Mouse (Mus musculus): ENCODE measurements at regions not wholly inside any gene's neighbourhood (a gene's known extent, or its start where the extent isn't known, plus 50 kb on each side); places are given as distances from the start of the nearest gene placed in this dataset.

DNA sequence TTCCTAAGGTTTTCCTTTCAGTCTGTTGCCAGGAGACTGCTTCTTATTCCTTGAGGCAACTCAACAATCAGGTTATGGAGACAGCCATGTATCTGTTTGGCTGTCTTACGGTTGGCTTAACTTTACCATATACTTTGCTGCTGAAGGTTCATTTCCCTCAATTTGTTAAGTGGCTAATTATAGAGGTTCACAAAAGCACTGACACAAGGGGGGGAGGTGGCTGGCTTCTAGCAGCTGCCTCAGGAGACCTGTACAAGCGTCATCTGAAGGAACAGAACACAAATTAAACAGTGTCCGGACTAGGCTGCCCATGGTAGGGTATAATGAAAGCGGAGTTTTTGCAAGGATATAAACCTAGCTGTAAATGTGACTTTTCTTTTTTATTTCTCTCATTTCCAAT, 305.0 kb upstream of the Rnf219 start:
- DNase-seq: peak; percentile 63

DNA sequence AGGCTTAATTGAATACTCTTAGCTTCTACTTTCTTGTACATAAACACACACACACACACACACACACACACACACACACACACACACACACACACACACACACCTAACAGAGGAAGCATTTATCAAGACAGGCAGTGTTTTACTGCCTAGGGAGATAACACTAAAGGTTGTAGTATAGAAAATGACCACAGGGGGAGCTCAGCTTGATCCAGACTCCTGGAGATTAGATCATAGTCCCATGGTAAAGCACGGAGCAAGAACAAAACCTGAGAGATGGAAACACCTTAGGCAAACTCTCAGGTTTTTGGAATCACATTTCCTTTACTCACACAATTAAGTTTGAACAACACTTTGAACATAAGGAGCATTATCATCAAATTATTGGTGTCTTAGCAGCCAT, 302.5 kb upstream of the Rnf219 start:
- DNase-seq: no peak

DNA sequence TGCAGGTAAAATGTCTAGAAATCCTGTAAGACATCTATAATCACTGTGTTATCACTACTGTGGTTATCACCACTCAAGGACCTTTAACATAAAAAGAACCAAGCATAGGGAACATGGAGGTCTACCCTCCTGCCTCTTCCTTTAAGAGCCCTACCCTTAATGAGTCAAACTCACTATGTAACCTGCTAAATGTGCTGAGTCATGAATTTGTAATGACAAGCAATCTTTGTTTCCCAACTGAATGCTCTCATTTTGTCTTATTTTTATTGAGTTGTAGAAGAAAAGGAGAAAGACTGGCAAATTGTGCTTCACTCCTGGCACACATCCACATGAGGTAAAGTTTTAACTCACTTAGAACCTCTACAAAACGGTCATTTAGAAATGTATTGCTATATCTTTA, 301.8 kb upstream of the Rnf219 start:
- DNase-seq: no peak

DNA sequence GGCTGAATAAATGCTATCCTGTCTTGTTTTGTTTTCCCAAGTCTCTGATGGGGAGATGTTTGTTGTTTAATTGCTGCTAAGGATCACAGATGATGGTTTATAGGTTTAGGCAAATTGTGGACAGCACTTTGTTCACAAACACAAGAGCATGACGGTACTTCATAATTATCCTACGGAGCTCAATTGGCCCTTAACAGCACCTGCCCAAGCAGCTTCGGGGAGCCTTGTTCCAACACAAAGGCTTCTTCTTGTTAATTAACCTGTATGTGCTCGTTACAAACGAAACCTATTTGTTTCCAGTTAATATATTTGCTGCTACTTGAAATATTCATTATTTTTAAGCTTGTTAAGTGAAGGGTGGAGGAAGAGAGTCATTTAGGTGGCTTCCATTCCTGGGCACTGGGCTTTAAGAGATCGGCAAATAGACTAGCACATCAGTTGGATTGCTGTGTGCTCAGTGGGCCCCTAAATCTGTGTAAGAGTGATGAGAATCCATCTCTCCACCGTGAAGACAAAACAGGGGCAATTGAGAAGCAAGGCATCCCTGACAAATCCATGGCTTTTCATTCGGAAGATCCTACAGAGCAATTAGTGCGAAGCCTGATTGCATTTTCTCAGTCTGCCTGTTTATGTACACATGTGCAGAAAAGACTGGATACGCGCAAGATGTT, 299.6 kb upstream of the Rnf219 start:
- DNase-seq: no peak

DNA sequence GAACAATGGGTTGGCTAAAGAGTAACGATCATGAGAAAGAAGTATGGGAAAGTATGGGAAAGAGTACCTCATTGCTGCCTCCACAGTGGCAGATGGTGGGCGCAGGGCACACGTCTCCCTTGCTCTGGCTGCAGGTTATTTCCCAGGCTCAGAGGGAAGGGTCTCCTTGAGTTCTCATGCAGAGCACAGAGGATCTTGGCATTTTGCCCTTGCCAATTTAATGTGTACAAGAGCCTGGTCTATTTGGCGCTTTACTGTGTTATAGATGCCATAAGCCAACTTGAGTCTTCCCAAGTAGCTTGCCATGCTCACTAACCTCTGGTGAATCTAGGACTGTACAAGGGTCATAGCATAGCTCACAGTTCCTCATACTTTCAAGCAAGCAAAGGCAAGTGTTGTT, 296.7 kb upstream of the Rnf219 start:
- peak; percentile 42 for DNase-seq

DNA sequence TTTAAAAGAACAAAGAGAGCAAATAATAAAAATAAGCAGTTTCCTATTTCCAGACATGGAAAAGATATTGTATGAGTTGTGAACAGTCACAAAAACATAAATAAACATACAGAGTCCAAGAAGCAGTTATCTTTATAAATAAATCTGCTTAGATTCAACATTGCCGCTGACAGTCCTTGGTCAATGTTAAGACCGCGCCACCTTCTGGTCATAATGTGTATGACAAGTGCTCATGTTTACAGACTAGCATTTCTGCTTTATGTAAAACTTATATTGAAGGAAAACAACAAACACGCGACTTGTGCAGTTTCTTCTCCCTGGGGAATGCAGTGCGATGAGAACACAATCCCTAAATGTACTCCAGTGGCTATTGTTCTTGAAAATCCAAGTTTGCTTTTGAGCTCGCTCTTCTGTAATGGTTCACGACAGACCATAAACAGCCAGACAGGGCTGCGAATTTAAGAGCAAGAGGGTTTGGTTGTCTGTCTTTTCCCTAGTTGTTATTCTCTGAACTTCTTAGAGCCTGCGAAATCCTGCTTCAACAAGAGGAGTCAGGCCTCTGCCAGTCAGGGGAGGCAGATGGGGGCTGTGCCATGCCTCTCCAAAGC, 291.6 kb upstream of the Rnf219 start:
- peak; percentile 56 for DNase-seq

DNA sequence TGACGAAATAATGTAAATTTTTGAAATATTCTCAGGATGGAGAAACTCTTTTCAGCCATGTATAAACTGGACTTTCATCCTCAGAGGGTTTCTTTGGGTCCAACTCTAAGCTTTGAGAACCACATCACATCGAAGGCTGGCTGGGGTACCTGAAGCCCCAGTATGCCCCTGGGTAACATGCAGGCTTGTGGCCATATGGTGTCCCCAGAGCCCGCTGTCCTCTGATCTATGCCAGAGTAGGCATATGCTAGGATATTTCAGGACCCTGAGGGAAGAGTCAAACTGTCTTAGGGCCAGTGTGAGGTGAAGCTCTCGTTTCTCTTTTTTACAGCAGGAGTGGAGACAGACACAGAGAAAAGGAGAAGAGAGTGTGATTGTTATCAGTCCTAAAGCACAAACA, 289.6 kb upstream of the Rnf219 start:
- peak; percentile 68 for DNase-seq

DNA sequence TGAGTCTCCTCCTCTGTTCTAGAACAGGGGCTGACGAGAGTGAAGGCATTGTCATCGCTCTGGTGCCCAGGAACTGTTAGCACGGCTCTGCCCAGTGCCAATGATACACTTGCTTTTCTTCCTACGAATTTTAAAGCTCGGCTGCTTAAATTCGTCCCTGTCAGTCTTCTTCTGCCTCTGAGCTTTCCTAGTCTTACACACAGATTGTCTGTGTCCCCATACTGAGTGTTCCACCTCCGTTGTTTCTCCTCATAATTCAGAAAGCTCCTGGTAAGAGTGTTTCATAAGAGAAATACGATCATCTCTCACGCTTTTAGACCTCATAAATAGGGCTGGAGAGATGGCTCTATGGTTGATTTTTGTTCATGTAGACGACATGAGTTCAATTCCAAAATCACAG, 282.9 kb upstream of the Rnf219 start:
- peak; percentile 30 for DNase-seq

DNA sequence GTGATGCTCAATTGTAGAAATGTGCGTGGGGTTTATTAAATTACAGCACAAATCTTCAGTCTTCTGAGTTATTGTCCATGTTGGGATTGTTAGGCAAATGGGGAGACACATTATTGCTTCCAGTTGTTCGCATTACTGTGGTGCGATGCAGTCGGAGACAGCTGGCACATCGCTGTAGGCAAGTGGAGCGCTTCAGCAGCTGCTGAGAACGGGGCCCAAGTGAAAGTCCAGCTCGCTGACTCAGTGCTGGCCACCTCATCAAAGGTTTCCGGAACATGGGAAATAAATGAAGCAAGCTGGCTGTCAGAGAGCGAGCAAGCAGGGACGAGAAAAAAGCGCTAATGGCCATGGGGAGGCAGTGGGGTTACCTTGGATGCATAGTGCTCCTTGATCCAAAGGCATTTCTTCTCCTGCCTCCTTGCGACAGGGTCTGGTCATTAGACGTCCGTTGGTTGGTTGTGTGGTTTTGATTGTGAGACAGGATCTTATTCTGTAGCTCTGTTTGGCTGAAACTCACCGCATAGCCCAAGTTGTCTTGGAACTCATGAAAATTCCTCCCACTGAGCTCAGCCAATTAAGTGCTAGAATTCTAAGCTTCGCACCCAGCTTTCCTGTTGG, 274.0 kb upstream of the Rnf219 start:
- DNase-seq: peak; percentile 50

DNA sequence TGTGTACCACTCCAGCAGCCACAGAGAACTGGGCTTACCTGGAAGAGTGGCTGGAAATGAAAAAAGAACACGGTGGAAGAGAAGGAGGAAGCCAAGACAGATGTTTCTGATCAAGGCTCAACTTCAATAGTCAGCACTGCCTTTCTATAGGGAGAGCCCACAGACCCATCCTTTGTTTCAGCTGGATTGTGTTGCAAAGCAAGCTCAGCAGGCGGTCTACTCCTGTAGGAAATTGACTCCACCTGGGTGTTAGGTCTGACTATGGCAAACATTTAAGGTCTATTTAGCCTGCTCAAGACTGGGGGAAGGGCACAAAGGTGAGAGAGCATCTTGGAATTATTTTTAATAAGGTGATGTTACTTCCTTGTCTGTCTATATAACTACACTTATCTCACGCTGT, 266.9 kb upstream of the Rnf219 start:
- DNase-seq: no peak

DNA sequence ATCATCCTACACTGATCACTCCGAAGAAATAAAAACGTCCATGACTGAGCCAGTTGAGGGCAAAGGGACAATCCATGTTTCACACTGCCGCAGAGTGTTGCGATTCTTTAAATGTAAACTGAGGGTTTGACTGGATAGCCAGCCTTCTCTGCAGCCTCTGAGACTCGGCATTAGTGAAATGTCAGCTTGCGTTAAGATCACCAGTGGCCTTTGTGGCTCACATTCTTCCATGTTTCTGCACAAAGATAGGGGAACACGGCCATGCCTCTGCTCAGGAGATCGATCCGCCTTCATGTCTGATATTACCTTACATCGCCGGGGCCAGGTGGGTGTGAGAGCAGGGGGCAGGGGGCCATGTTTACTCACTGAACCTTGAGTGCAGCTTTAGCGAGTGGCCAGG, 262.6 kb upstream of the Rnf219 start:
- DNase-seq: no peak

DNA sequence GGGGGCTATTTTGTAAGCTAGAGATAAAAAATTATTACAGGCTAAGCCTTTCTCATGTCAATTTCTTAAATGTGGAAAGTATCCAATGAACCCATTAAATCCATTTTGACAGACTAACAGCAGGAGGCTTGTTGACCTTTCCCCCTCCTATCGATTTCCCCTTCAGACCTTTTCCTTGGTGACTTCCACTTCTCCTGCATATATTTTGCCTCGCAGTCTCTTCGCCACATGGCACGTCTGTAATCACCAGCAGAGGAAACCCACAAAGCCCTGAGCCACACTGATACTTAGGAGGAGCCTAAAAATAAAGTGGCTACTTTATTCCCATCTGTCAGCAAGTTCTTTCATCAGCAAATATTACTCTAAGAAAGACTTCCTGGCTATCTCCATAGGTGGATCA, 247.5 kb upstream of the Rnf219 start:
- no peak for DNase-seq

DNA sequence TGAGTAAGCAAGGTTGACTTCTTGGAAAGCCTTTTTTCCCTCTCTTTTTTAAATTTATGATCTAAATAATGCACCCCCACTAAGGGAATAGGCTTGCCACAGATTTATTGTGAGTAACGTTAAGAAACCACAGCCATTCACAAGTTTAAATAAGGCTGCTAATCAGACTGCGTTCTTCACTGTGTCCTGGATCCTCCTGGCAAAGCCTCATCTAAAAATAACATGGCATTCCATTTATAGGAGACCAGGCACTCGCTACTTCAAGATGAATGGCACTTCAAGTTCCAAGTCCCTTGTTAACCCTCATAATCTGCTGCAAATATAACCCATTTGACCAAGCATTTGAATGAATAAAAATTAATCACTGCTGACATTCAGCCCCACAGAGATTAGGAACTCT, 211.8 kb upstream of the Rnf219 start:
- DNase-seq: no peak

DNA sequence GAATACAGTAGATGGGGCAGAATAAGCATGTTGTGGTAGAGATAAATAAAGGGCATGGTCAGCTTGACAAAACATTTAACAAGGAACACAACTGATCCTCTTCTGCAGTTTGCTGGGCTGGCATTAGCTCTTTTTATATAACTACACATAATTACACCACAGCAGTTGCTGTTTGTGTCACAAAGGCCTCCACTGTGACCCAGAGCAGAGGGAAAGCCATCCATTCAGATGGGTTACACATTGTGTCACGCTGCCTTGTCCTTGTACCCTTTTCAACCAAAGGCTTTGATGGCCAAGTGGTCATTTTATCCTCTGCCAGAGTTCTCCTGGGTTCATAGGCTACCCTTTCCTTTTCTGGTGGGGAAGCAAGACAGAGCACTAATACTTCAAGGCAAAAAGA, 209.6 kb upstream of the Rnf219 start:
- DNase-seq: no peak

DNA sequence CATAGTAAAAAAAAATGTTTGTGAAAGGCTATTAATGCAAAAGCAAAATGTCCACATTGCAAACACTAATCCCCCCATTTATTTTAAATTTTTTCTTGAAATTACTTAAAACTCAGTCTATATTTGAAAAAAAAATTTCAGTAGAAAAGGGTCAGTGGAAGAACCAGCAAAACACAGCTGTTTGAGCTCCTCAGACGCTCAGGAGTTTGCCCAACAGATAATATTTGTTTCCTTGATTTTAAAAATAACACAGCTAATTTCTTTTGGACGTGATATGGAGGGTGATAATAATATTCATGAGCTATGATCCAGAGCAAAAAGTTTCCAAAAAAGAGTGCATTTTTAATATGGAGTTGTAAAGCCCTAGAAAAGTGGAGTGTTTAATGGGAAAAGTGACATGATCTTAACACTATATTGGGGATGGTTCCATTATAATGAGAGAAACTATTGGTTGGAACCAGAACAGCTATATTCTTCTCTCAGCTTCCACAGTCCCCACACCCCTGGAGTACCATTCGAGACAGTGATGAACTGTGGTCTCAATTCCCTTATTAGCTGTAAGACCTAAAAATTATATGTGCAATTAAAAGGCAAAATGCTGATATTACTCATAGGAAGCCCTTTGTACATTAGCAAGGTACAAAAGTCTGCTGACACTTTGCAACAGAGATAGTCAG, 209.0 kb upstream of the Rnf219 start:
- DNase-seq: no peak

DNA sequence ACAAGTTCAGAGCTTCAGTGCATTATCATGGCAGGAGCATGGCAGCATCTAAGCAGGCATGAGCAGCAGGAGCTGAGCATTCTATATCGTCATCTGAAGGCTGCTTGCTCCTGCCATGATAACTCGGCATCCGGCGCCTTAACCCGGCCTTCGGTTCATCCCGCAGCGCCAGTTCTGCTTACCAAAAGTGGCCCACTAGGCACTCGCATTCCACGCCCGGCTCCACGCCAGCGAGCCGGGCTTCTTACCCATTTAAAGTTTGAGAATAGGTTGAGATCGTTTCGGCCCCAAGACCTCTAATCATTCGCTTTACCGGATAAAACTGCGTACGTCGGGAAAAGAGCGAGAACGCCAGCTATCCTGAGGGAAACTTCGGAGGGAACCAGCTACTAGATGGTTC, 193.2 kb upstream of the Rnf219 start:
- peak; percentile 98 for DNase-seq

DNA sequence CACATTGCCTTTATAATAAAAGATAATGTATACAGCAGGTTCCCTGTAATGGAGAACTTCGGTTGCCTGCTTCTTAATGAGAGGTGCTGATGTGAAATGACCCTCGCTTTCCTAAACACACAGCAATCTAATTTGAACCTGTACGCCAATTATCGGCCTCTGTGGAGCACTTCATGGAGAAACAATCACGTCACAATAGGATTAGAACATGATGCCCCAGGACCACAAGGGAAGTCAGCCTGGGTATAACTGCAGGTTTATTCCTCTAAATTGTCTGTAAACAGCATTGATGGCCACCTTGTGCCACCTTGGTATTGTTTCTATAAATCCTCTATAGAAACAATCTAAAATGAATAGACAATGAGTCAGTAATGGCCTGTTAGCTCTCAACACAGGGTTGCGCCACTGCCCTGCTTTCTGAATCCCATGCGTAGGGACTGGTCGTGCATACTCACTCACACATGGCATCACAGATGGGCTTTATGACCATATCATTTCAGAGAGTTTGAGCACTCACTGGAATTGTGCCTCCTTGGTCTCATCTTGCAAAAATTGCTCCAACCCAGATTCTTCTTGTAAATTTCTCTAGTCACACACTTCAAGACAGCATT, 179.9 kb upstream of the Rnf219 start:
- DNase-seq: peak; percentile 65

DNA sequence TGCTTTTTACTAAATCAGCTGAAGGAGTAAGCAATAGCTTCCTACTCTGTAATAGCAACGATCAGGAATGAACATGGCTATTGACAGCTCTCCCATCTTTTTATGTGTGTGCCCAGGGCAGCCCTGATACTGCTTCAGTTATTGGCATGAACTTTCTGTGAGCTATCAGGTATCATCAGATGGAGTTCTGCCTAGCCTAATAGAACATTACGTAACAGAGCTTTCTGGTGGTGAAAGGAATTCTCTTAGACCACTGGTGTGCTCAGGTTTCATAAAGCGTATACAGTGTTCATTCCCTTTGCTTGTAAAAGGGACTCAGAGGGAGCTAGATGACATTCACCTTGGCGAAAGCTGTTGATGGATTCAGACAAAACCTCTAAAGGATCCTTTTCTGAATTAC, 176.5 kb upstream of the Rnf219 start:
- DNase-seq: peak; percentile 21

DNA sequence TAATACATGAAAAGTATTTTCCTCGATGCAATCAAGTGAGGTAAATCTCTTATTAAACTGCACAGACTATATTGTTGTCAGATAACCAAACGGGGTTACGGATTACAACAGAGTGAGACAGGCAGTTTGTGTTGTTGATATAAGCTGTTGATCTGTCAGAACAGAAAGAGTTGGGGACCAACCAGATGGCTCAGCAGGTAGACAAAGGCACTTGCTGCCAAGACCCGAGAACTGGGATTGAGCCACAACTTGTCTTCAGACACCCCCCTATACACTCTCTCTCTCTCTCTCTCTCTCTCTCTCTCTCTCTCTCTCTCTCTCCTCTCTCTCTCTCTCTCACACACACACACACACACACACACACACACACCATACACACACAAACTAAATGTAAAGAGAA, 172.7 kb upstream of the Rnf219 start:
- DNase-seq: no peak

DNA sequence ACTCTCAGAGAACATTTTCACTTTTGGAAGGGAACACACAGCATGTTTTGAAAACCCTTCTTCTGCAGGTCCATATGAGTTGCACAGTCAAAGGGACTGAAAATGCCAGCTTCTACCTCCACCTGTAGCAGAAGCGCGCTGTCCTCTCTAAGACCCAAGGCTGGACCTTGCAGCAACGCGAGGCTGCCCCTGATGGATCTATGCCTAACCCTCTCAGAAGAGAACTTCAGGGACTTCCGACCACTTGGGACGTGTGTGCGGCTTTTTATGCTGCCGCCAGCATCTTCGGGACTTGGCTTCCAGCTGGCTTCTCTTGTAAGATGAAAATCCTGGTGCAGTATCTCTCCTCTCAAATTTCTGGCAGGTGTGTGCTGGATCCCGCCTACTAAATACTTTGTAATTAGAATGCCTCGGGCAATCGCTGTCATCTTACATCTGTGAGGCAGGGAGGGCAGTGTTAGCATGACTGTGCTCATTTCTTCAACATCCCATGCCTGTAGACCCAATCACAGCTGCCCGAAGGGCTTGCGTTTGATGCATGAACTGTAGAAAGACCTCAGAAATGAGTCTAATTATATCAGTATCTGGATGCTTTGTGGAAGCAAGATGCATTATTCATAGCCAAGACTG, 171.8 kb upstream of the Rnf219 start:
- peak; percentile 54 for DNase-seq

DNA sequence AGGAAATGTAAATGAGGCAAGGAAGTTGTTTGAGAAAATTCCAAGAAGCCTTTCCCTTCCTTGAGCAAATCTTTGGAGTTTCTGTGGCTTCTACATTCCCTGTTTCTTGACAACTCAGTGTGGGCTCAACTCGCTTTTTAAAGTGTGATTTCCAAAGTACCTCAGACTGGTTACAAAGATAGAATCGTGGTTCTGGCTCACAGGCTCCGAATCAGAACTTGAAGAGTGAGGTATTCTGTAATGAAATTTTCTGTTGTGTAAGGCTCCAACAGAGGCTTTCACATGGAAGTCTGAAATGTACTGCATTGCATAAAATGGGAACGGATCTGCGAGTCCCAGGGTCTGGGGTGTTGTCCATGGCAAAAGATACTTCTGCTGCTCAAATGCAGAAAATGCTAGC, 170.2 kb upstream of the Rnf219 start:
- no peak for DNase-seq

DNA sequence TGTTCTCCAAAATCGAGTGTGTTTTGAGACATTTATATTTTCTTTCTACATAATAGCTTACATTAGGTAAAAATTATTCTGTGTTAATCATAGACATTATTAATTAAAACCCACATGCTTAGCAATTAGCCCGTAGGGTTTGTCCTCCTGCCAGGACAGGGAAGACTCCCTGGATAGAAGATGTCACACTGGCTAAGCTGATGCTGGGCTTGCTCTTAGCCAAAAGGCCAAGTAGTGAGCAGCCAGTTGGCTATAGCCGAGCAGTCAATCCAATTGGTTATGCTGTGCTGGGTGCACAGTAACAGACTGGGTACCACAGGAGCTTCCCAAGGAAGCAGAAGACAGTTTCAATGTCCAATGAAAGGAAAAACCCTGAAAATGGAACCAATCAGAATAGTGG, 166.0 kb upstream of the Rnf219 start:
- peak; percentile 51 for DNase-seq

DNA sequence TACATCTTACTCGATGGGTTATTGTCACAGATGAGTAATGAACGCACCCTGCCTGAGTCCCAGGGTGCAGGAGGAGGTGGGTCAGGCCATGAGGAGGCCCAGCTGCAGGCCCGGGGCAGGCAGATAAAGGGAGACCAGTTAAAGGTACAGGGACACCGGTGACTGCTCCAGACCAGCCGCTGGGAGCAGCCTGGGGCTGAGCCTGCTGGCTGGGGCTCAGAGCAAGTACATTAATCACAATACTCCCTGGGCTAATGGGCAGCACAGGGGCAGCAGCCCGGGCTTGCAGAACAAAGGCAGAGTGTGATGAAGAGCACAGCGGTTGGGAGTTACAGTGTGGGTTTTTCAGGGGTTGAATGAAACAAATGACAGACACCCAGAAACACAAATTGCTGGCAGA, 154.4 kb upstream of the Rnf219 start:
- no peak for DNase-seq
